Mouse (Mus musculus) layer of hippocampus, adult 11-12 months (tissue): ENCODE measurements at regions not wholly inside any gene's neighbourhood (a gene's known extent, or its start where the extent isn't known, plus 50 kb on each side); places are given as distances from the start of the nearest gene placed in this dataset.

Experiments used
- DNase-seq: peaks from one replicate; pipeline ENCODE4 v3.0.0; 2022; ENCODE audit warnings: low spot score

GRCm38 (mm10) chr4:80131623-80132301 is 702.2 kb upstream of the Tyrp1 start:
- DNase-seq, result no peak

GRCm38 (mm10) chr4:80140261-80140660 is 693.7 kb upstream of the Tyrp1 start:
- no peak for DNase-seq

GRCm38 (mm10) chr4:80159842-80160241 is 674.1 kb upstream of the Tyrp1 start:
- DNase-seq, result no peak

GRCm38 (mm10) chr4:80173229-80173628 is 660.7 kb upstream of the Tyrp1 start:
- DNase-seq, result no peak

- no peak for DNase-seq
Measured at GRCm38 (mm10) chr4:80202223-80202622, 631.7 kb upstream of the Tyrp1 start.

GRCm38 (mm10) chr4:80203916-80204315 is 630.0 kb upstream of the Tyrp1 start:
- peak; percentile 22 for DNase-seq

GRCm38 (mm10) chr4:80204374-80204773 is 629.5 kb upstream of the Tyrp1 start:
- DNase-seq, result no peak
